20 mouse cellular contexts compared by ENCODE assay signal in genomic region chr5:93115854-93116253, GRCm38 (mm10). TPM values are rescaled to one million over a fixed set of nuclear protein-coding genes. Genes with fewer than 3 reads are reported as not detected.
DNase-seq lines count a peak whose midpoint lies in the region; ATAC-seq and TF ChIP-seq lines count a peak whose summit lies in the region.
"Had no signal": no experiment of that assay in that cellular context is flagged by ENCODE, and none has a peak within 500 bp of the region (broad histone marks: within the 10 kb centered on the region; RNA-seq: fewer than 3 reads in every experiment).

No protein-coding gene starts in this region.

- peaks cover 25% of the 10 kb centered on the region for H3K4me1 ChIP-seq in heart, embryonic 15.5 days (replicated peaks)
- H3K4me1 ChIP-seq in stomach, embryonic 15.5 days = peaks cover 11% of the 10 kb centered on the region
- no peaks in the 10 kb centered on the region for H3K4me1 ChIP-seq in stomach, postnatal 0 days (replicated peaks; ENCODE audit: control insufficient read depth, insufficient read depth)
- H3K4me1 ChIP-seq in stomach, embryonic 16.5 days (ENCODE audit: control insufficient read depth, insufficient read depth, low read length) = peaks cover 21% of the 10 kb centered on the region

- WGBS in heart, embryonic 15.5 days = 54% methylated on average over 13 of the region's 13 CpGs
- 75% methylated on average over 13 of the region's 13 CpGs for WGBS in stomach, embryonic 15.5 days
- WGBS in stomach, postnatal 0 days = 66% methylated on average over 13 of the region's 13 CpGs
- WGBS in stomach, embryonic 16.5 days = 72% methylated on average over 13 of the region's 13 CpGs

- no peak for TF ChIP-seq EP300 in stomach, postnatal 0 days (optimal IDR thresholded peaks at IDR 0.05)

- no peak overlapping the region for H3K4me3 ChIP-seq in heart, embryonic 15.5 days
- no peak overlapping the region for H3K4me3 ChIP-seq in layer of hippocampus, adult 2 months
- H3K4me3 ChIP-seq in stomach, embryonic 15.5 days (replicated peaks) = no peak overlapping the region
- H3K4me3 ChIP-seq in stomach, postnatal 0 days (ENCODE audit: low read depth, low read length) = no peak overlapping the region
- H3K4me3 ChIP-seq in stomach, embryonic 16.5 days (replicated peaks; ENCODE audit: low read length) = no peak overlapping the region
- H3K4me3 ChIP-seq: forebrain, embryonic 15.5 days; midbrain, embryonic 13.5 days had no signal

- no peak overlapping the region for H3K4me2 ChIP-seq in heart, embryonic 15.5 days
- no peak overlapping the region for H3K4me2 ChIP-seq in stomach, embryonic 15.5 days
- no peak overlapping the region for H3K4me2 ChIP-seq in stomach, postnatal 0 days (replicated peaks; ENCODE audit: low read depth)
- no peak overlapping the region for H3K4me2 ChIP-seq in stomach, embryonic 16.5 days (ENCODE audit: low read depth, low read length)
- H3K4me2 ChIP-seq: forebrain, embryonic 15.5 days; midbrain, embryonic 13.5 days had no signal

- H3K27ac ChIP-seq in heart, embryonic 15.5 days = peak overlapping the region; percentile 31; the same call in 1 of the 2 replicates
- 0 out of 2 replicates have a peak overlapping the region, but pooled peaks have one; percentile 20 for H3K27ac ChIP-seq in layer of hippocampus, adult 2 months
- 0 out of 2 replicates have a peak overlapping the region, but pooled peaks have one; percentile 4 for H3K27ac ChIP-seq in stomach, embryonic 15.5 days
- H3K27ac ChIP-seq in stomach, postnatal 0 days (replicated peaks) = no peak overlapping the region
- H3K27ac ChIP-seq in stomach, embryonic 16.5 days (ENCODE audit: low read length) = peak overlapping the region; percentile 63; the same call in 1 of the 2 replicates
- H3K27ac ChIP-seq: forebrain, embryonic 15.5 days; macrophage had no signal

- intact Hi-C loops in heart, postnatal 25 days (cut with DNase I) = no loop called here

- no peak for DNase-seq in heart, postnatal 25 days (ENCODE audit: low spot score)
- DNase-seq in layer of hippocampus, adult 2 months (ENCODE audit: low spot score in 2 of 2) = no peak
- no peak for DNase-seq in layer of hippocampus, adult 9-10 months (ENCODE audit: low spot score)
- DNase-seq in stomach, postnatal 0 days (ENCODE audit: low spot score) = no peak
- DNase-seq: adrenal gland, postnatal 25 days; cerebellum, adult 2 months; heart, adult 18-20 months; kidney, adult 9 months; layer of hippocampus, adult 9-11 months; lung, adult 2 months; spleen, adult 18-20 months; thymus, postnatal 14 days had no signal

- no peaks in the 10 kb centered on the region for H3K36me3 ChIP-seq in heart, embryonic 15.5 days
- H3K36me3 ChIP-seq in stomach, embryonic 15.5 days = no peaks in the 10 kb centered on the region
- H3K36me3 ChIP-seq in stomach, postnatal 0 days (ENCODE audit: control insufficient read depth, insufficient read depth, low read length) = no peaks in the 10 kb centered on the region; the same call in 1 of the 2 replicates
- no peaks in the 10 kb centered on the region for H3K36me3 ChIP-seq in stomach, embryonic 16.5 days (ENCODE audit: control insufficient read depth, insufficient read depth, low read length)

- no peak overlapping the region for H3K9ac ChIP-seq in heart, embryonic 15.5 days
- H3K9ac ChIP-seq in stomach, embryonic 15.5 days = no peak overlapping the region
- no peak overlapping the region for H3K9ac ChIP-seq in stomach, postnatal 0 days (ENCODE audit: low read length)
- no peak overlapping the region for H3K9ac ChIP-seq in stomach, embryonic 16.5 days (ENCODE audit: low read length)
- H3K9ac ChIP-seq: forebrain, embryonic 15.5 days; midbrain, embryonic 13.5 days had no signal

- no peak for ATAC-seq in heart, embryonic 15.5 days (replicated peaks; ENCODE audit: insufficient number of reproducible peaks, insufficient read depth, low FRiP score, low read depth)
- ATAC-seq in stomach, embryonic 15.5 days (ENCODE audit: insufficient read depth, low FRiP score, low read depth) = no peak
- no peak for ATAC-seq in stomach, postnatal 0 days (ENCODE audit: low FRiP score, low TSS enrichment)
- ATAC-seq in stomach, embryonic 16.5 days (ENCODE audit: insufficient read depth, low FRiP score) = no peak
- ATAC-seq: activated CD4-positive, CD25-positive, alpha-beta regulatory T cell, adult 4 months; forebrain, embryonic 15.5 days; midbrain, embryonic 13.5 days; Patski had no signal

- no peak for TF ChIP-seq CTCF in layer of hippocampus, adult 2 months (conservative IDR thresholded peaks at IDR 0.05)
- TF ChIP-seq CTCF in stomach, postnatal 0 days (IDR thresholded peaks at IDR 0.05; ENCODE audit: low read depth) = no peak

- no peaks in the 10 kb centered on the region for H3K27me3 ChIP-seq in heart, embryonic 15.5 days
- H3K27me3 ChIP-seq in stomach, embryonic 15.5 days (replicated peaks) = no peaks in the 10 kb centered on the region
- H3K27me3 ChIP-seq in stomach, postnatal 0 days (ENCODE audit: control insufficient read depth, insufficient read depth, low read length) = no peaks in the 10 kb centered on the region
- H3K27me3 ChIP-seq in stomach, embryonic 16.5 days (ENCODE audit: control insufficient read depth, insufficient read depth, low read length) = no peaks in the 10 kb centered on the region
- H3K27me3 ChIP-seq: forebrain, embryonic 15.5 days; midbrain, embryonic 13.5 days; Patski had no signal

- H3K9me3 ChIP-seq in heart, embryonic 15.5 days (replicated peaks) = no peaks in the 10 kb centered on the region
- no peaks in the 10 kb centered on the region for H3K9me3 ChIP-seq in stomach, embryonic 15.5 days
- no peaks in the 10 kb centered on the region for H3K9me3 ChIP-seq in stomach, postnatal 0 days (ENCODE audit: control insufficient read depth, low read length)
- no peaks in the 10 kb centered on the region for H3K9me3 ChIP-seq in stomach, embryonic 16.5 days (replicated peaks; ENCODE audit: control insufficient read depth, low read length)
- H3K9me3 ChIP-seq: forebrain, embryonic 15.5 days; midbrain, embryonic 13.5 days had no signal

RNA-seq across cellular contexts. Expression of gene Sept11, which starts 22.6 kb away (rescaled TPM):
- 79.0 and 94.5 TPM in 2 replicates for polyA plus RNA-seq in heart, embryonic 15.5 days (2015; fragmentation: Nextera tagmentation; extraction: Ambion mirVana)
- 10 to 100 TPM; 35.0 to 35.2 TPM for total RNA-seq in heart, postnatal 25 days (2021)
- total RNA-seq in layer of hippocampus, adult 2 months (2021) = 100 to 1,000 TPM; 107 to 115 TPM
- polyA plus RNA-seq in stomach, embryonic 15.5 days (2015; fragmentation: Nextera tagmentation; extraction: Ambion mirVana) = 141 and 160 TPM in 2 replicates
- polyA plus RNA-seq in stomach, postnatal 0 days (2015; fragmentation: Nextera tagmentation; extraction: Ambion mirVana) = 37.9 and 42.5 TPM in 2 replicates
- polyA plus RNA-seq in stomach, embryonic 16.5 days (2015; fragmentation: Nextera tagmentation; extraction: Ambion mirVana) = 134 and 146 TPM in 2 replicates
